Mouse (Mus musculus): ENCODE measurements around the gene Smim20.
A peak's percentile ranks its signal among the peaks of the same experiment; 100 is the strongest.

- no peak for TF ChIP-seq POLR2A (IDR thresholded peaks at IDR 0.05; ENCODE audit: borderline replicate concordance, control insufficient read depth, low read depth, low read length)
- TF ChIP-seq CTCF (IDR thresholded peaks at IDR 0.05; ENCODE audit: control insufficient read depth, insufficient read depth, low read length), result peak; percentile 89
These were observed 59.1 kb downstream of the Smim20 start for GRCm38 (mm10) chr5:53326023-53326422.

Measured in bone marrow, adult 2 months (tissue).